Mouse (Mus musculus) ES-E14 (cell line): ENCODE measurements around the gene Znhit2. TPM values are rescaled to one million over a fixed set of nuclear protein-coding genes. Genes with fewer than 3 reads are reported as not detected.
A peak's percentile ranks its signal among the peaks of the same experiment; 100 is the strongest.
"Not testable (repeated sequence)": the region's sequence is repeated elsewhere in the genome, so short reads cannot be mapped to it uniquely, and the experiment has no call there.

Experiments
- DNase-seq: peaks from one replicate; pipeline ENCODE4 v3.0.0-alpha.2; 2013; ENCODE audit warnings: low read depth, low spot score
- H3K27ac ChIP-seq: 2 replicates; pipeline ENCODE4 v1.5.1; 2012; ENCODE audit warnings: low read depth, mild to moderate bottlenecking, low read length, moderate library complexity, mixed read lengths; ENCODE audit not compliant: poor library complexity, insufficient read depth, severe bottlenecking
- H3K36me3 ChIP-seq: 2 replicates; pipeline ENCODE4 v1.6.1; 2012; ENCODE audit warnings: mild to moderate bottlenecking, low read length, moderate library complexity, mixed read lengths; ENCODE audit not compliant: control insufficient read depth, poor library complexity, insufficient read depth, severe bottlenecking
- H3K4me1 ChIP-seq, 2 experiments: fragments of 150-350 bp in 1 of 2; sonication (generic) in 1 of 2; 2 replicates each; pipeline ENCODE4 v1.6.1; 2012; ENCODE audit warnings: low read length in 2 of 2, mild to moderate bottlenecking in 1 of 2, mixed read lengths in 1 of 2; ENCODE audit not compliant: control insufficient read depth in 2 of 2, insufficient read depth in 2 of 2, poor library complexity in 1 of 2
- H3K4me3 ChIP-seq, 2 experiments: fragments of 150-350 bp in 1 of 2; sonication (generic) in 1 of 2; 2 replicates each; pipeline ENCODE4 v1.5.1; 2012; ENCODE audit warnings: low read length in 2 of 2, low read depth in 1 of 2, mild to moderate bottlenecking in 1 of 2, mixed read lengths in 1 of 2; ENCODE audit not compliant: insufficient read depth in 1 of 2, poor library complexity in 1 of 2, severe bottlenecking in 1 of 2
- H3K9ac ChIP-seq: 2 replicates; pipeline ENCODE4 v1.6.1; 2012; ENCODE audit warnings: low read depth, mild to moderate bottlenecking, low read length, mixed read lengths; ENCODE audit not compliant: poor library complexity, insufficient read depth, severe bottlenecking
- H3K9me3 ChIP-seq: fragments of 150-350 bp; sonication (generic); 2 replicates; pipeline ENCODE4 v1.6.1; 2012; ENCODE audit warnings: low read depth, mild to moderate bottlenecking, low read length; ENCODE audit not compliant: control insufficient read depth, insufficient read depth
- CHD2 ChIP-seq: IDR thresholded peaks from 2 replicates; pipeline ENCODE4 v1.6.1; 2014; ENCODE audit warnings: mild to moderate bottlenecking, low read depth, low read length, inconsistent platforms
- HCFC1 ChIP-seq: IDR thresholded peaks from 2 replicates; pipeline ENCODE4 v1.6.1; 2012; ENCODE audit warnings: low read length, inconsistent platforms, borderline replicate concordance; ENCODE audit not compliant: insufficient read depth
- MAFK ChIP-seq: IDR thresholded peaks from 2 replicates; pipeline ENCODE4 v1.6.1; 2014; ENCODE audit warnings: mild to moderate bottlenecking, low read depth, low read length, inconsistent platforms; ENCODE audit not compliant: insufficient read depth
- ZC3H11A ChIP-seq: IDR thresholded peaks from 2 replicates; pipeline ENCODE4 v1.6.1; 2012; ENCODE audit warnings: low read depth, mild to moderate bottlenecking, inconsistent platforms, low read length, borderline replicate concordance
- ZNF384 ChIP-seq: IDR thresholded peaks from 2 replicates; pipeline ENCODE4 v1.6.1; 2012; ENCODE audit warnings: low read depth, low read length, inconsistent platforms
- in situ Hi-C, 2 experiments: fragments of 600-800 bp; cut with MboI; formaldehyde crosslinking; loops; one replicate each; pipeline ENCODE4 v1.15.1; 2025; ENCODE audit warnings: low sequenced_read_pairs in 2 of 2, inconsistent platforms in 1 of 2; ENCODE audit not compliant: unreplicated experiment in 2 of 2
- total RNA-seq: library from RNA; depleted of rRNA; stranded (reverse); fragments of 300-350 nt; gene quantifications from 2 replicates; pipeline ENCODE4 v1.2.3, GENCODE M21; 2012

The Znhit2 gene
- total RNA-seq, 1 experiment, result 23.2 TPM

DNA sequence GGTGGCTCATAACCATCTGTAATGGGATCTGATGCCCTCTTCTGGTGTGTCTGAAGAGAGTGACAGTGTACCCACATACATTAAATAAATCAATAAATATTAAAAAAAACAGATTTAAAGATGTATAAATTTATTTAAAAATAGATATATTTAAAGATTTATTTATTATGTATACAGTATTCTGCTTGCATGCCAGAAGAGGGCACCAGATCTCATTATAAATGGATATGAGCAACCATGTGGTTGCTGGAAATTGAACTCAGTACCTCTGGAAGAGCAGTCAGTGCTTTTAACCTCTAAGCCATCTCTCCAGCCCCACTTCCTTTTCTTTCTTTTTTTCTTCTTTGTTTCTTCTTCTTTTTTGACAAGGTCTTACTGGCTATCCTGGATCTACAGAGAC is 21.0 kb upstream of the Znhit2 start:
- no peaks in the 10 kb centered on the region; a peak in 1 of 4 replicates for H3K4me1 ChIP-seq
- no peak overlapping the region for H3K27ac ChIP-seq
- in situ Hi-C loops, result no loop called here
- no peaks in the 10 kb centered on the region for H3K36me3 ChIP-seq
- no peak for TF ChIP-seq HCFC1
- TF ChIP-seq ZC3H11A, result no peak
- TF ChIP-seq ZNF384, result no peak
- no peak for TF ChIP-seq MAFK
- TF ChIP-seq CHD2, result no peak
- H3K9me3 ChIP-seq, result no peaks in the 10 kb centered on the region
- no peak overlapping the region for H3K9ac ChIP-seq
- H3K4me3 ChIP-seq, result no peak overlapping the region
- DNase-seq, result no peak

DNA sequence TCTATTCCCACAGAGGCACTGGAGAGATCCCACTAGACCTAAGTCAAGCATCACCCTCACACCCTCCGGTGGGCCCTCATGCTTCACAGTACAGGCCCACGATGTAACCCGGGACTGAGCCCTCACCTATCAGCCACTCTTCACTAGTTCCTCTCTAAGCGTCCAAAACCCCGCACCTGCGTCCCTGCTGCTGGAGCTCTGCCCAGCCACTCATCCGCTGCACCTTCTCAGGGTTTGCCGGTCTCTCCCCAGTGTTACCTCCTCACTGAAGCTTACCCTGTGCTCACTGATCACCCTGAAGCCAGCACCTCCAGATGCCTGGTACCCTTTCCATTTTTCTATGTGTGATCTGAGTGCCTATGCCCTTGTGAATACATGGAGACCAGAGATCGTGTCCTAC is 18.7 kb upstream of the Znhit2 start:
- TF ChIP-seq CHD2, result no peak
- no peak for TF ChIP-seq MAFK
- no peak for TF ChIP-seq ZNF384
- TF ChIP-seq HCFC1, result no peak
- no peak for TF ChIP-seq ZC3H11A
- H3K9me3 ChIP-seq, result no peaks in the 10 kb centered on the region
- no peak overlapping the region for H3K4me3 ChIP-seq
- no peaks in the 10 kb centered on the region for H3K4me1 ChIP-seq
- H3K27ac ChIP-seq, result no peak overlapping the region
- no peak for DNase-seq
- H3K36me3 ChIP-seq, result no peaks in the 10 kb centered on the region
- H3K9ac ChIP-seq, result no peak overlapping the region
- in situ Hi-C loops, result no loop called here

DNA sequence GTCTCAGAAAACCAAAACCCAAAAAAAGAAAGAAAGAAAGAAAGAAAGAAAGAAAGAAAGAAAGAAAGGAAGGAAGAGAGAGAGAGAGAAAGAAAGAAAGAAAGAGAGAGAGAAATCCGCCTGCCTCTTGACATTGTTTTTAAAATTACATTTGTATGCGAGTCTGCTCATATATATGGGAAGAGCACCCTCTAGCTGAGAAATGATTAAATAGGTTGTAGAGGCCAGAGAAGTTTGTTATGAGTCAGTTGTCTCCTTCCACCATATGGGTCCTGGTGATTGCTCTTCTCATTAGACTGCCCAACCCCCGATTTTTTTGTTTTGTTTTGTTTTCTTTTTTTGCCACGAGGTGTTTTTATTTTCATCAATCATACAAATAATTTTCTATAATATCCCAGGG is 16.9 kb upstream of the Znhit2 start:
- H3K36me3 ChIP-seq, H3K4me3 ChIP-seq, H3K4me1 ChIP-seq, DNase-seq, in situ Hi-C loops, H3K9ac ChIP-seq, H3K27ac ChIP-seq, H3K9me3 ChIP-seq: not testable (repeated sequence)

DNA sequence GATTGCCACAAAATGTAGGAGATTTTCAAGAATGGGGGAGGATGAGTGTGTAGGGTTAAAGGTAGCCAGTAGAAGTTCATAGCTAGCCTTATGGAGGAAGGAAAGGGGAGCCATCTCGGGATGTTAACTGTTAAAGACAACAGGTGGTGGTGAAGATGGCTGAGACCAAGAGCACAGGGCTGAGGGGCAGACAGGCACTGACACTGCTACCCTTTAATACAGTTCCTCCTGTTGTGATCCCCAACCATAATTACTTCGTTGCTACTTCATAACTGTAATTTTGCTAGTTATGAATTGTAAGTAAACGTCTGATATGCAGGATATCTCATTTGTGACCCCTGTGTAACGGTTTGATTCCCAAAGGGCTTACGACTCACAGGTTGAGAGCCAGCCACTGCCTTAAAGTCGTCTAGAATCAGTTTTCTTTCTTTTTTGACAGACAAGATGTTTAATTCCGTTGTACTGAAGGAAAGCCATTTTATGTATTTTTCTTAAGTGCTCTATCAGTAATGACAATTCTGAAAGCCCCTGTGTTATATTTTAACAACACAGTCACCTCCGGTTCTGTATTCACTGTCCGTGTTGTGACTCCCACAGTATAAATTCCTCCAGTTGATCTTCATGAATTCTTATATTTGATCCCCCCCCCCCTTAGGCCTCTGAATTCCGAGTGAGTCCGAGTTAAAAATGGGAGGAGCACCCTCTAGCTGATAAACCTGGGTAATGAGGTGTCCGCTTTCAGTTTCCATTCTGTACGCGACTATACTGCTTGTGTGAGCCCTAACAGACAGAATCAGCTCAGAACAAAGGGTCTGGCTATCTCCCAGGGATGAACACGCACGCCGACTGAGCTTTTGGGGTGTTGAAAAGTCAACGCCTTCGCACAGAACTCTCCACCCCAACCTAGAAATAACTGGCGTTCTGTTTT is 15.4 kb upstream of the Znhit2 start:
- Histone ChIP-seq H3K27ac (peak overlapping the region; percentile 71), H3K4me1 (no peaks in the 10 kb centered on the region; a peak in 1 of 4 replicates), H3K4me3 (peak overlapping the region; percentile 74 to 80), H3K36me3 (peaks cover 23% of the 10 kb centered on the region), H3K9me3 (no peaks in the 10 kb centered on the region), H3K9ac (peak overlapping the region; percentile 80)
- DNase-seq, result no peak
- in situ Hi-C loops, result no loop called here
- TF ChIP-seq ZNF384 (no peak), MAFK (no peak), HCFC1 (no peak), CHD2 (no peak)
